Comparison of ENCODE assay signal across 8 mouse cellular contexts in the genomic region with DNA sequence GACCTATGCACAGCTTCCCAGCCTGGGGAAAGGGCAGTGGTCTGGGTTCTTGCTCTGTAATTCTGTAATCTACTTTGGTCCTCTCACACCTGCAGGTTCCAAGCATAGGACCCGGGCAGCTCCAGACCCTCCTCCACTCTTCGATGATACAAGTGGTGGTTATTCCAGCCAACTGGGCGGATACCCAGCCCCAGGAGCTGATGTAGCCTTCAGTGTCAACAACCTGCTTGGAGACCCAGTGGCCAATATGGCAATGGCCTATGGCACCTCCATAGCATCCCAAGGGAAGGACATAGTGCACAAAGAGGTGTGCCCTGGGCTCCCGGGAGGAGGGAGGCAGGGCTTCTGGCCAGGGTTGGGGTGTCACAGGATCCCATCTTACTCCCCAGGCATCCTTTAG. TPM values are rescaled to one million over a fixed set of nuclear protein-coding genes. Genes with fewer than 3 reads are reported as not detected.
DNase-seq lines count a peak whose midpoint lies in the region; ATAC-seq lines count a peak whose summit lies in the region.

No protein-coding gene starts in this region.

- H3K4me2 ChIP-seq in kidney, embryonic 14.5 days (replicated peaks; ENCODE audit: low read depth, low read length), result peak overlapping the region; percentile 94
- H3K4me2 ChIP-seq in hindbrain, embryonic 16.5 days (ENCODE audit: low read length), result peak overlapping the region; percentile 72
- H3K4me2 ChIP-seq in midbrain, embryonic 16.5 days (ENCODE audit: low read length), result peak overlapping the region; percentile 69

- 95% methylated on average over 4 of the region's 4 CpGs for WGBS in kidney, embryonic 14.5 days
- WGBS in embryonic facial prominence, embryonic 10.5 days, result 89% methylated on average over 4 of the region's 4 CpGs
- WGBS in hindbrain, embryonic 16.5 days, result 95% methylated on average over 4 of the region's 4 CpGs
- WGBS in midbrain, embryonic 16.5 days, result 87% methylated on average over 4 of the region's 4 CpGs

- H3K27me3 ChIP-seq in kidney, embryonic 14.5 days (ENCODE audit: control insufficient read depth, insufficient read depth, low read length), result peaks cover 21% of the 10 kb centered on the region
- H3K27me3 ChIP-seq in embryonic facial prominence, embryonic 10.5 days (replicated peaks; ENCODE audit: low read depth, poor library complexity, severe bottlenecking), result peaks cover 23% of the 10 kb centered on the region
- peaks cover 8% of the 10 kb centered on the region for H3K27me3 ChIP-seq in hindbrain, embryonic 16.5 days (replicated peaks; ENCODE audit: control insufficient read depth, insufficient read depth, low read length)
- peaks cover 5% of the 10 kb centered on the region for H3K27me3 ChIP-seq in midbrain, embryonic 16.5 days (ENCODE audit: control insufficient read depth, insufficient read depth, low read depth, low read length)

- H3K9ac ChIP-seq in kidney, embryonic 14.5 days (ENCODE audit: low read depth, low read length), result peak overlapping the region; percentile 74; the same call in 1 of the 2 replicates
- peak overlapping the region; percentile 71 for H3K9ac ChIP-seq in hindbrain, embryonic 16.5 days (ENCODE audit: low read depth, low read length)
- H3K9ac ChIP-seq in midbrain, embryonic 16.5 days (ENCODE audit: low read depth, low read length), result peak overlapping the region; percentile 68

- peaks cover 33% of the 10 kb centered on the region for H3K36me3 ChIP-seq in kidney, embryonic 14.5 days (ENCODE audit: control insufficient read depth, insufficient read depth, low read length)
- peaks cover 42% of the 10 kb centered on the region for H3K36me3 ChIP-seq in embryonic facial prominence, embryonic 10.5 days (replicated peaks)
- peaks cover 27% of the 10 kb centered on the region for H3K36me3 ChIP-seq in hindbrain, embryonic 16.5 days (ENCODE audit: control insufficient read depth, insufficient read depth, low read length)
- peaks cover 19% of the 10 kb centered on the region for H3K36me3 ChIP-seq in midbrain, embryonic 16.5 days (ENCODE audit: control insufficient read depth, insufficient read depth, low read length)

- H3K27ac ChIP-seq in kidney, embryonic 14.5 days (ENCODE audit: low read depth, low read length), result no peak overlapping the region
- no peak overlapping the region for H3K27ac ChIP-seq in embryonic facial prominence, embryonic 10.5 days (replicated peaks)
- H3K27ac ChIP-seq in hindbrain, embryonic 16.5 days (ENCODE audit: low read depth, low read length), result no peak overlapping the region
- H3K27ac ChIP-seq in midbrain, embryonic 16.5 days (ENCODE audit: low read length), result no peak overlapping the region

- DNase-seq in kidney, postnatal 4 days, result no peak
- DNase-seq in embryonic facial prominence, embryonic 10.5 days (ENCODE audit: low spot score), result no peak
- no peak for DNase-seq in adrenal gland, adult (ENCODE audit: inconsistent age in 2 of 2, low spot score in 1 of 2)
- DNase-seq in urinary bladder, postnatal 14 days (ENCODE audit: low spot score), result no peak
- no peak for DNase-seq in retina, postnatal 1 day

- peaks cover 14% of the 10 kb centered on the region; the same call in 1 of the 2 replicates for H3K4me1 ChIP-seq in kidney, embryonic 14.5 days (ENCODE audit: control insufficient read depth, insufficient read depth, low read length)
- peaks cover 41% of the 10 kb centered on the region for H3K4me1 ChIP-seq in embryonic facial prominence, embryonic 10.5 days
- peaks cover 26% of the 10 kb centered on the region for H3K4me1 ChIP-seq in hindbrain, embryonic 16.5 days (ENCODE audit: control insufficient read depth, insufficient read depth, low read depth, low read length)
- H3K4me1 ChIP-seq in midbrain, embryonic 16.5 days (ENCODE audit: control insufficient read depth, insufficient read depth, low read length), result peaks cover 28% of the 10 kb centered on the region

- H3K9me3 ChIP-seq in kidney, embryonic 14.5 days (ENCODE audit: control insufficient read depth, low read length), result no peaks in the 10 kb centered on the region
- no peaks in the 10 kb centered on the region for H3K9me3 ChIP-seq in embryonic facial prominence, embryonic 10.5 days
- no peaks in the 10 kb centered on the region for H3K9me3 ChIP-seq in hindbrain, embryonic 16.5 days (ENCODE audit: control insufficient read depth, low read length)
- H3K9me3 ChIP-seq in midbrain, embryonic 16.5 days (replicated peaks; ENCODE audit: control insufficient read depth, low read length, poor library complexity, severe bottlenecking), result no peaks in the 10 kb centered on the region

- ATAC-seq in kidney, embryonic 14.5 days (ENCODE audit: low FRiP score, low TSS enrichment), result no peak
- no peak for ATAC-seq in hindbrain, embryonic 16.5 days
- ATAC-seq in midbrain, embryonic 16.5 days, result no peak

- peak overlapping the region; percentile 91 for H3K4me3 ChIP-seq in kidney, embryonic 14.5 days (ENCODE audit: low read length)
- H3K4me3 ChIP-seq in embryonic facial prominence, embryonic 10.5 days, result peak overlapping the region; percentile 90
- peak overlapping the region; percentile 63 for H3K4me3 ChIP-seq in hindbrain, embryonic 16.5 days (ENCODE audit: low read length)
- peak overlapping the region; percentile 52 for H3K4me3 ChIP-seq in midbrain, embryonic 16.5 days (ENCODE audit: low read depth, low read length)

RNA-seq across cellular contexts. Expression of a gene that starts 1.0 kb away (rescaled TPM):
- 114 and 115 TPM in 2 replicates for polyA plus RNA-seq in kidney, embryonic 14.5 days (2014; fragmentation: Nextera tagmentation; extraction: Ambion mirVana)
- 70.5 and 73.4 TPM in 2 replicates for polyA plus RNA-seq in embryonic facial prominence, embryonic 10.5 days (2016; fragmentation: Nextera tagmentation; extraction: Ambion mirVana)
- 60.7 and 65.8 TPM in 2 replicates for polyA plus RNA-seq in hindbrain, embryonic 16.5 days (2015; fragmentation: Nextera tagmentation; extraction: Ambion mirVana)
- polyA plus RNA-seq in midbrain, embryonic 16.5 days (2015; fragmentation: Nextera tagmentation; extraction: Ambion mirVana), result 39.8 and 46.6 TPM in 2 replicates

RNA-seq across cellular contexts. Expression of a gene that starts 4.0 kb away (rescaled TPM):
- 1.2 and 1.7 TPM in 2 replicates for polyA plus RNA-seq in kidney, embryonic 14.5 days (2014; fragmentation: Nextera tagmentation; extraction: Ambion mirVana)
- 1.4 and 1.9 TPM in 2 replicates for polyA plus RNA-seq in embryonic facial prominence, embryonic 10.5 days (2016; fragmentation: Nextera tagmentation; extraction: Ambion mirVana)
- polyA plus RNA-seq in hindbrain, embryonic 16.5 days (2015; fragmentation: Nextera tagmentation; extraction: Ambion mirVana), result 38.5 and 49.0 TPM in 2 replicates
- 22.7 and 31.9 TPM in 2 replicates for polyA plus RNA-seq in midbrain, embryonic 16.5 days (2015; fragmentation: Nextera tagmentation; extraction: Ambion mirVana)

RNA-seq across cellular contexts. Expression of a gene that starts 9.0 kb away (rescaled TPM):
- polyA plus RNA-seq in kidney, embryonic 14.5 days (2014; fragmentation: Nextera tagmentation; extraction: Ambion mirVana), result 23.1 and 26.5 TPM in 2 replicates
- 28.4 and 31.7 TPM in 2 replicates for polyA plus RNA-seq in embryonic facial prominence, embryonic 10.5 days (2016; fragmentation: Nextera tagmentation; extraction: Ambion mirVana)
- 361 and 364 TPM in 2 replicates for polyA plus RNA-seq in hindbrain, embryonic 16.5 days (2015; fragmentation: Nextera tagmentation; extraction: Ambion mirVana)
- 430 and 432 TPM in 2 replicates for polyA plus RNA-seq in midbrain, embryonic 16.5 days (2015; fragmentation: Nextera tagmentation; extraction: Ambion mirVana)

RNA-seq across cellular contexts. Expression of a gene that starts 17.5 kb away (rescaled TPM):
- polyA plus RNA-seq in kidney, embryonic 14.5 days (2014; fragmentation: Nextera tagmentation; extraction: Ambion mirVana), result 273 and 286 TPM in 2 replicates
- polyA plus RNA-seq in embryonic facial prominence, embryonic 10.5 days (2016; fragmentation: Nextera tagmentation; extraction: Ambion mirVana), result 266 and 270 TPM in 2 replicates
- polyA plus RNA-seq in hindbrain, embryonic 16.5 days (2015; fragmentation: Nextera tagmentation; extraction: Ambion mirVana), result 230 and 231 TPM in 2 replicates
- polyA plus RNA-seq in midbrain, embryonic 16.5 days (2015; fragmentation: Nextera tagmentation; extraction: Ambion mirVana), result 201 and 206 TPM in 2 replicates

RNA-seq across cellular contexts. Expression of a gene that starts 21.4 kb away (rescaled TPM):
- polyA plus RNA-seq in kidney, embryonic 14.5 days (2014; fragmentation: Nextera tagmentation; extraction: Ambion mirVana), result 44.2 and 57.9 TPM in 2 replicates
- polyA plus RNA-seq in embryonic facial prominence, embryonic 10.5 days (2016; fragmentation: Nextera tagmentation; extraction: Ambion mirVana), result 32.3 and 37.0 TPM in 2 replicates
- 14.5 and 25.2 TPM in 2 replicates for polyA plus RNA-seq in hindbrain, embryonic 16.5 days (2015; fragmentation: Nextera tagmentation; extraction: Ambion mirVana)
- 16.0 and 16.5 TPM in 2 replicates for polyA plus RNA-seq in midbrain, embryonic 16.5 days (2015; fragmentation: Nextera tagmentation; extraction: Ambion mirVana)

Comparison
In these comparisons a context has a peak if more than half of its experiments do, and no peak if none do; other contexts are left out.
1. RNA of a gene that starts 9.0 kb away (polyA plus RNA-seq): 430 to 432 TPM in midbrain, embryonic 16.5 days and 361 to 364 TPM in hindbrain, embryonic 16.5 days; 28.4 to 31.7 TPM in embryonic facial prominence, embryonic 10.5 days and 23.1 to 26.5 TPM in kidney, embryonic 14.5 days; every median in the first group is over 10 times any median in the second.
2. Peak in every context shown above with its lines, with median percentiles within 50 percentile points of each other: H3K4me2 ChIP-seq, H3K4me3 ChIP-seq and H3K9ac ChIP-seq.